Mouse (Mus musculus) embryonic facial prominence, embryonic 15.5 days (tissue): Measurements from ENCODE around the gene Endou. TPM values are rescaled to one million over a fixed set of nuclear protein-coding genes. Genes with fewer than 3 reads are reported as not detected.

ENCODE experiments used
- ATAC-seq: fragments of 200-750 bp; cut with Nextera tagmentation; 2 replicates; pipeline ENCODE4 v1.8.0; 2017; ENCODE audit warnings: low read depth, moderate TSS enrichment; ENCODE audit not compliant: insufficient number of reproducible peaks, low FRiP score, low TSS enrichment
- H3K27ac ChIP-seq: fragments of 300-500 bp; sonication (generic); replicated peaks from 2 replicates; pipeline ENCODE4 v1.5.1; 2015; ENCODE audit warnings: mild to moderate bottlenecking, inconsistent platforms
- H3K27me3 ChIP-seq: fragments of 300-500 bp; sonication (generic); 2 replicates; pipeline ENCODE4 v1.6.1; 2015; ENCODE audit warnings: inconsistent platforms
- H3K36me3 ChIP-seq: fragments of 300-500 bp; sonication (generic); 2 replicates; pipeline ENCODE4 v1.6.1; 2015; ENCODE audit warnings: mild to moderate bottlenecking, inconsistent platforms
- H3K4me1 ChIP-seq: fragments of 300-500 bp; sonication (generic); 2 replicates; pipeline ENCODE4 v1.6.1; 2015; ENCODE audit warnings: inconsistent platforms
- H3K4me2 ChIP-seq: fragments of 300-500 bp; sonication (generic); replicated peaks from 2 replicates; pipeline ENCODE4 v1.6.1; 2015; ENCODE audit warnings: mild to moderate bottlenecking, inconsistent platforms
- H3K4me3 ChIP-seq: fragments of 300-500 bp; sonication (generic); replicated peaks from 2 replicates; pipeline ENCODE4 v1.5.1; 2015; ENCODE audit warnings: mild to moderate bottlenecking, inconsistent platforms
- H3K9ac ChIP-seq: fragments of 300-500 bp; sonication (generic); 2 replicates; pipeline ENCODE4 v1.6.1; 2015; ENCODE audit warnings: inconsistent platforms
- H3K9me3 ChIP-seq: fragments of 300-500 bp; sonication (generic); replicated peaks from 2 replicates; pipeline ENCODE4 v1.6.1; 2016; ENCODE audit warnings: inconsistent platforms
- WGBS: fragments of 180-500 bp; shearing (Covaris S2); methylation state at CpG from one replicate; pipeline ENCODE4 v1.1.7; 2015; 5-methylcytosine and 5-hydroxymethylcytosine counted together
- polyA plus RNA-seq: library from polyadenylated mRNA; unstranded; fragments of >200 nt; fragmentation: Nextera tagmentation; extraction: Ambion mirVana; gene quantifications from 2 replicates; pipeline ENCODE4 v1.2.1, GENCODE M21; 2015

The Endou gene
- polyA plus RNA-seq, 1 experiment from 2014 or later, result 35.9 TPM

DNA sequence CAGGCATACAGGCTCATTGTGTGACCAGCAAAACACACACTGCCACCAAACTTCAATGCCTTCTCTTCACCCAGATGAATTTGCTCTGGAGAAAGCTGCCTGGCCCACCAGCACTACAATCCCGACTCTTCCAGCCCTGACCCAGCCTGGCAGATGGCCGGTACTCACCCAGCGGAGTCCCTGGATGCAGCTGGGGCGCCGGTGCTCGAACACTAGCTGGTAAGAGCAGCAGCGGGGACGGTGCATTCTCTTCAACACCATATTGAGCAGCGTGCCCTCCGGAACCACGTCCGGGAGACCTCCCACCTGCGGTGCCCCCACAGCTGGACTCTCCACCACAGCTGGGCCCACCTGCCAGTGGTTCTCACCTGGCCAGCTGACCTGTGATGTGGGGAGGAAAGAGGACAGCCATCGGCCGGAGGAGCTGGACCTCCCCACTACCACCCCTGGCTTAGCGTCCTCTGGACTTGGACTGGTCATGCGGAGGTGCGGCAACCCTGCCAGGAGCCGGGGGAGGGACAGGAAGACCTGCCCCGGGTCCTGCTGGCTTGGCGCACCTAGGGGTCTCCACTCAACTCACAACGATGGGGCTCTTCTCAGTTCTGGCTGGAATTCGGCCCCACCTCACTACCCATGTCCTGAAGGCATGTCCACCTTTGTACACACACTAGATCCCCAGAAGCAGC lies 35.6 kb upstream of the Endou start:
- H3K4me1 ChIP-seq, result peaks cover 58% of the 10 kb centered on the region
- H3K36me3 ChIP-seq, result no peaks in the 10 kb centered on the region
- peak overlapping the region; percentile 87 for H3K4me2 ChIP-seq
- H3K4me3 ChIP-seq, result peak overlapping the region; percentile 50
- ATAC-seq, result no peak
- peaks cover 23% of the 10 kb centered on the region for H3K27me3 ChIP-seq
- 10% methylated on average over 23 of the region's 23 CpGs for WGBS
- no peak overlapping the region for H3K9ac ChIP-seq
- H3K9me3 ChIP-seq, result no peaks in the 10 kb centered on the region
- H3K27ac ChIP-seq, result 0 out of 2 replicates have a peak overlapping the region, but pooled peaks have one; percentile 73

GRCm38 (mm10) chr15:97766194-97766593 lies 35.1 kb upstream of the Endou start:
- Histone ChIP-seq H3K36me3 (no peaks in the 10 kb centered on the region), H3K4me1 (peaks cover 63% of the 10 kb centered on the region), H3K27ac (no peak overlapping the region), H3K4me3 (peak overlapping the region; percentile 50), H3K4me2 (peak overlapping the region; percentile 87), H3K27me3 (peaks cover 23% of the 10 kb centered on the region), H3K9ac (no peak overlapping the region), H3K9me3 (no peaks in the 10 kb centered on the region)
- 23% methylated on average over 8 of the region's 8 CpGs for WGBS
- no peak for ATAC-seq

GRCm38 (mm10) chr15:97765090-97765794 lies 34.1 kb upstream of the Endou start:
- ATAC-seq, result no peak
- H3K4me1 ChIP-seq, result peaks cover 63% of the 10 kb centered on the region
- H3K27ac ChIP-seq, result no peak overlapping the region
- H3K4me2 ChIP-seq, result peak overlapping the region; percentile 13; the same call in 1 of the 2 replicates
- WGBS, result 41% methylated on average over 13 of the region's 13 CpGs
- H3K9me3 ChIP-seq, result no peaks in the 10 kb centered on the region
- H3K36me3 ChIP-seq, result no peaks in the 10 kb centered on the region
- H3K4me3 ChIP-seq, result peak overlapping the region; percentile 12; the same call in 1 of the 2 replicates
- peaks cover 23% of the 10 kb centered on the region for H3K27me3 ChIP-seq
- no peak overlapping the region for H3K9ac ChIP-seq

DNA sequence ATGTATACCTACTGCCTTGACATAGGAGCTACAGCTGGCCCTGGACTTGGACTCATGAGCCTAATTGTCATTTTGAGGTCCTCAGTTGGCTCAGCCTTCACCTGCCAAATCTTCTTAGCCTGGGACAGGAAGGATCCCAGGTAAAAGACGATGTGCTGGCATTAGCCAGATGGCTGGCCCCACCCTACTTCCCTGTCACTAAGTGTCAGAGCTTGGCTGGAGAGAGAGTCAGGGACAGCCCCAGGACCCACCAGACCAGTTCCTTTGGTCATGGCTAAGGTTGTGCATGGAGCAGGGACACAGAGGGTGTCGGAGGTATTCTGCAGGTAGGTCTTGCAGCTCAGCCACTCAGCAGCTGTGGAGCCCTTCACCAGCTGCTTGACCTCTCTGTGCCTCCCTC lies 33.4 kb upstream of the Endou start:
- Histone ChIP-seq H3K4me1 (peaks cover 63% of the 10 kb centered on the region), H3K27ac (no peak overlapping the region), H3K4me3 (no peak overlapping the region), H3K9ac (no peak overlapping the region), H3K27me3 (peaks cover 23% of the 10 kb centered on the region), H3K36me3 (no peaks in the 10 kb centered on the region), H3K4me2 (no peak overlapping the region), H3K9me3 (no peaks in the 10 kb centered on the region)
- no peak for ATAC-seq
- WGBS, result 67% methylated on average over 2 of the region's 2 CpGs

- ATAC-seq, result no peak
Measured at GRCm38 (mm10) chr15:97763256-97764049, 32.3 kb upstream of the Endou start.

GRCm38 (mm10) chr15:97762733-97763132 lies 31.6 kb upstream of the Endou start:
- Histone ChIP-seq H3K4me2 (no peak overlapping the region), H3K9me3 (no peaks in the 10 kb centered on the region), H3K9ac (no peak overlapping the region), H3K27me3 (peaks cover 23% of the 10 kb centered on the region), H3K4me3 (no peak overlapping the region), H3K4me1 (peaks cover 51% of the 10 kb centered on the region), H3K36me3 (no peaks in the 10 kb centered on the region; the same call in 1 of the 2 replicates), H3K27ac (no peak overlapping the region)
- no peak for ATAC-seq
- 57% methylated on average over 9 of the region's 9 CpGs for WGBS

More at GRCm38 (mm10) chr15:97763256-97764049, 32.3 kb upstream of the Endou start:
- H3K9ac ChIP-seq, result no peak overlapping the region
- 48% methylated on average over 9 of the region's 9 CpGs for WGBS
- H3K27me3 ChIP-seq, result peaks cover 23% of the 10 kb centered on the region
- H3K9me3 ChIP-seq, result no peaks in the 10 kb centered on the region
- H3K27ac ChIP-seq, result no peak overlapping the region
- H3K4me1 ChIP-seq, result peaks cover 59% of the 10 kb centered on the region
- H3K4me2 ChIP-seq, result no peak overlapping the region
- H3K4me3 ChIP-seq, result no peak overlapping the region
- no peaks in the 10 kb centered on the region; the same call in 1 of the 2 replicates for H3K36me3 ChIP-seq

DNA sequence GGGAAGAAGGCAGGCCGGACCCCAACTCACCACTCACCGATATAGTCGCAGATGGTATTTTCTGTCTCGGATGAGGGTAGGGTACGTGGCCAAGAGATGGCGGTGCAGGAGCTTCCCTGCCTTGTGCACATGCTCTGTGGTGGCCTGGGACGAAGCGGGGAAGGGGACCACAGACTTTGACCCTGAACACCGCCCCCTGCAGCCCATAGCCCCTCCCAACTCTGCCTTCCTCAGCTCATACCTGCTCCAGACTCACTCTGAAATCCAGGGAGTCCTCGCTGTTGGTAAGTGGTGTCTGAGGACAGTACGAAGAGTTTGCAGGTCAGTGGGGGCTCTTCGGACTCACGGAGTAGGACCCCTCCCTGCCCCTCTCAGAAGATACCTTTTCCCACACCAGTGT lies 30.3 kb upstream of the Endou start:
- Histone ChIP-seq H3K4me3 (no peak overlapping the region), H3K9me3 (no peaks in the 10 kb centered on the region), H3K4me2 (no peak overlapping the region), H3K27ac (no peak overlapping the region), H3K4me1 (peaks cover 38% of the 10 kb centered on the region), H3K27me3 (peaks cover 11% of the 10 kb centered on the region), H3K36me3 (no peaks in the 10 kb centered on the region; the same call in 1 of the 2 replicates), H3K9ac (no peak overlapping the region)
- 52% methylated on average over 13 of the region's 13 CpGs for WGBS
- no peak for ATAC-seq

- no peak overlapping the region for H3K9ac ChIP-seq
- ATAC-seq, result no peak
- 63% methylated on average over 5 of the region's 5 CpGs for WGBS
Measured at GRCm38 (mm10) chr15:97760952-97761351, 29.8 kb upstream of the Endou start.

GRCm38 (mm10) chr15:97760006-97760405 lies 28.9 kb upstream of the Endou start:
- Histone ChIP-seq H3K4me1 (peaks cover 34% of the 10 kb centered on the region), H3K27me3 (peaks cover under 1% of the 10 kb centered on the region; the same call in 1 of the 2 replicates), H3K27ac (no peak overlapping the region), H3K36me3 (no peaks in the 10 kb centered on the region; the same call in 1 of the 2 replicates), H3K9ac (no peak overlapping the region), H3K4me3 (no peak overlapping the region), H3K4me2 (no peak overlapping the region), H3K9me3 (no peaks in the 10 kb centered on the region)
- no peak for ATAC-seq
- 79% methylated on average over 9 of the region's 9 CpGs for WGBS

More at GRCm38 (mm10) chr15:97760952-97761351, 29.8 kb upstream of the Endou start:
- H3K27me3 ChIP-seq, result peaks cover 7% of the 10 kb centered on the region; the same call in 1 of the 2 replicates
- H3K4me2 ChIP-seq, result no peak overlapping the region
- H3K27ac ChIP-seq, result no peak overlapping the region
- H3K4me3 ChIP-seq, result no peak overlapping the region
- no peaks in the 10 kb centered on the region for H3K9me3 ChIP-seq
- no peaks in the 10 kb centered on the region; the same call in 1 of the 2 replicates for H3K36me3 ChIP-seq
- peaks cover 34% of the 10 kb centered on the region for H3K4me1 ChIP-seq

DNA sequence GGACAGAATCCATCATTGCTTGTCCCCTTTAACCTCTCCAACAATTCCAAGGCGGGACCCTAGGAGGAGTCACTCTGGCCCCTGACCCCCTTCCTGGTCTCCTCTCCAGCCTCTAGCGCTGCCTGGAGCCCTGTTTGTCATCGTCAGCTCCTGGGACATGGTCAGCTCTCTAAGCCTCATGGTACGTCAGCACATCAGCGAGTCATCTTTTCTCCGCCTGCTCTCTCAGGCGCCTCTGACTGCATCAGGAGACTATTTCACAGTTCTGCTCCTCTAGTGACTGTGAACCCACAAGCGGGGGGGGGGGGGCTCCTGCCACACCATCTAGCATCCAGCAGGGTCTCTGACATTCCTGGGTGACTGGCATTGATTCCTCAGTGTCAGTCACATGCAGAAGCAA lies 24.2 kb upstream of the Endou start:
- Histone ChIP-seq H3K4me1 (peaks cover 27% of the 10 kb centered on the region), H3K27me3 (no peaks in the 10 kb centered on the region), H3K4me3 (no peak overlapping the region), H3K9me3 (no peaks in the 10 kb centered on the region), H3K4me2 (no peak overlapping the region), H3K9ac (no peak overlapping the region), H3K27ac (no peak overlapping the region), H3K36me3 (no peaks in the 10 kb centered on the region; the same call in 1 of the 2 replicates)
- no peak for ATAC-seq
- WGBS, result 38% methylated on average over 8 of the region's 8 CpGs

GRCm38 (mm10) chr15:97754476-97754875 lies 23.3 kb upstream of the Endou start:
- Histone ChIP-seq H3K27ac (0 out of 2 replicates have a peak overlapping the region, but pooled peaks have one; percentile 8), H3K4me1 (peaks cover 36% of the 10 kb centered on the region), H3K9me3 (no peaks in the 10 kb centered on the region), H3K4me3 (no peak overlapping the region), H3K9ac (no peak overlapping the region), H3K36me3 (no peaks in the 10 kb centered on the region; the same call in 1 of the 2 replicates), H3K27me3 (no peaks in the 10 kb centered on the region), H3K4me2 (no peak overlapping the region)
- WGBS, result 53% methylated on average over 6 of the region's 6 CpGs
- no peak for ATAC-seq
